Mouse (Mus musculus) neural tube, embryonic 15.5 days (tissue): ENCODE results near the gene Mum1. TPM values are rescaled to one million over a fixed set of nuclear protein-coding genes. Genes with fewer than 3 reads are reported as not detected.

Source experiments
- microRNA-seq: library from miRNA; unstranded; fragments of <30 nt; microRNA quantifications from one replicate; pipeline ENCODE4, GENCODE M21; 2017
- polyA plus RNA-seq: library from polyadenylated mRNA; unstranded; fragments of >200 nt; fragmentation: Nextera tagmentation; extraction: Ambion mirVana; gene quantifications from 2 replicates; pipeline ENCODE4 v1.2.1, GENCODE M21; 2015

The Mum1 gene
- polyA plus RNA-seq, 1 experiment from 2014 or later = 46.8 TPM

Small RNAs within 50 kb of the gene (microRNA-seq; reads per million reads assigned to microRNA genes)
- not detected for gene Mir6911

Other genes with a start within 250 kb of the Mum1 start
- 21.3 and 24.7 TPM in 2 replicates for gene Tmem259, start 242.1 kb upstream of the Mum1 start, polyA plus RNA-seq
- gene Cnn2, start 237.8 kb upstream of the Mum1 start, polyA plus RNA-seq = 31.6 and 76.4 TPM in 2 replicates
- 5.2 and 5.6 TPM in 2 replicates for gene Abca7, start 229.9 kb upstream of the Mum1 start, polyA plus RNA-seq
- 2.0 and 13.7 TPM in 2 replicates for gene Arhgap45, start 209.8 kb upstream of the Mum1 start, polyA plus RNA-seq
- gene Polr2e, start 186.6 kb upstream of the Mum1 start, polyA plus RNA-seq = 134 and 148 TPM in 2 replicates
- 559 and 600 TPM in 2 replicates for gene Gpx4, start 179.3 kb upstream of the Mum1 start, polyA plus RNA-seq
- 11.7 and 12.8 TPM in 2 replicates for gene Sbno2, start 120.9 kb upstream of the Mum1 start, polyA plus RNA-seq
- 16.9 and 17.3 TPM in 2 replicates for gene Stk11, start 110.6 kb upstream of the Mum1 start, polyA plus RNA-seq
- gene Atp5d, start 87.8 kb upstream of the Mum1 start, polyA plus RNA-seq = 553 and 558 TPM in 2 replicates
- gene Cbarp, start 85.6 kb upstream of the Mum1 start, polyA plus RNA-seq = 91.9 and 93.0 TPM in 2 replicates
- gene Midn, start 78.2 kb upstream of the Mum1 start, polyA plus RNA-seq = 19.4 and 20.5 TPM in 2 replicates
- gene Cirbp, start 60.4 kb upstream of the Mum1 start, polyA plus RNA-seq = 284 and 345 TPM in 2 replicates
- gene 1600002K03Rik, start 53.5 kb upstream of the Mum1 start, polyA plus RNA-seq = 13.5 and 14.3 TPM in 2 replicates
- 25.9 and 31.2 TPM in 2 replicates for gene Efna2, start 47.0 kb upstream of the Mum1 start, polyA plus RNA-seq
- gene Ndufs7, start 22.7 kb downstream of the Mum1 start, polyA plus RNA-seq = 353 and 368 TPM in 2 replicates
- 27.9 and 34.6 TPM in 2 replicates for gene Gamt, start 34.6 kb downstream of the Mum1 start, polyA plus RNA-seq
- gene Dazap1, start 35.1 kb downstream of the Mum1 start, polyA plus RNA-seq = 48.6 and 50.4 TPM in 2 replicates
- gene Rps15, start 66.0 kb downstream of the Mum1 start, polyA plus RNA-seq = 544 and 638 TPM in 2 replicates
- gene Apc2, start 69.5 kb downstream of the Mum1 start, polyA plus RNA-seq = 122 and 144 TPM in 2 replicates
- 26.9 and 36.6 TPM in 2 replicates for gene 2310011J03Rik, start 94.1 kb downstream of the Mum1 start, polyA plus RNA-seq
- gene Pcsk4, start 103.1 kb downstream of the Mum1 start, polyA plus RNA-seq = 5.6 and 8.2 TPM in 2 replicates
- 4.3 and 7.3 TPM in 2 replicates for gene Reep6, start 103.5 kb downstream of the Mum1 start, polyA plus RNA-seq
- 1.6 and 3.6 TPM in 2 replicates for gene Adamtsl5, start 122.0 kb downstream of the Mum1 start, polyA plus RNA-seq
- 3.9 and 6.1 TPM in 2 replicates for gene Plk5, start 130.0 kb downstream of the Mum1 start, polyA plus RNA-seq
- 9.1 and 14.0 TPM in 2 replicates for gene Mex3d, start 161.2 kb downstream of the Mum1 start, polyA plus RNA-seq
- gene Mbd3, start 173.1 kb downstream of the Mum1 start, polyA plus RNA-seq = 195 and 209 TPM in 2 replicates
- 731 and 790 TPM in 2 replicates for gene Uqcr11, start 180.4 kb downstream of the Mum1 start, polyA plus RNA-seq
- gene Tcf3, start 207.2 kb downstream of the Mum1 start, polyA plus RNA-seq = 33.4 and 51.7 TPM in 2 replicates